Mouse (Mus musculus) E14TG2a.4 (cell line): ENCODE measurements at regions not wholly inside any gene's neighbourhood (a gene's known extent, or its start where the extent isn't known, plus 50 kb on each side); places are given as distances from the start of the nearest gene placed in this dataset.
"Not testable (repeated sequence)": the region's sequence is repeated elsewhere in the genome, so short reads cannot be mapped to it uniquely, and the experiment has no call there.

Source experiments
- H3K27me3 ChIP-seq: 2 replicates; pipeline ENCODE4 v1.6.1; 2014; ENCODE audit warnings: low read length, control low read depth; ENCODE audit not compliant: insufficient read depth
- H3K36me3 ChIP-seq: 2 replicates; pipeline ENCODE4 v1.6.1; 2014; ENCODE audit warnings: low read length, control low read depth; ENCODE audit not compliant: insufficient read depth
- H3K4me1 ChIP-seq: replicated peaks from 2 replicates; pipeline ENCODE4 v1.6.1; 2014; ENCODE audit warnings: low read depth, low read length, control low read depth
- H3K4me3 ChIP-seq: replicated peaks from 2 replicates; pipeline ENCODE4 v1.5.1; 2014; ENCODE audit warnings: mild to moderate bottlenecking, low read length
- H3K9me3 ChIP-seq: 2 replicates; pipeline ENCODE4 v1.6.1; 2014; ENCODE audit warnings: low read length, control low read depth
- CTCF ChIP-seq: conservative IDR thresholded peaks from 2 replicates; pipeline ENCODE4 v1.5.1; 2014; ENCODE audit warnings: low read length
- NANOG ChIP-seq: IDR thresholded peaks from 2 replicates; pipeline ENCODE4 v1.6.1; 2014; ENCODE audit warnings: borderline replicate concordance, low read length, mixed read lengths
- POU5F1 ChIP-seq: IDR thresholded peaks from 2 replicates; pipeline ENCODE4 v1.6.1; 2014; ENCODE audit warnings: low read length, borderline replicate concordance

DNA sequence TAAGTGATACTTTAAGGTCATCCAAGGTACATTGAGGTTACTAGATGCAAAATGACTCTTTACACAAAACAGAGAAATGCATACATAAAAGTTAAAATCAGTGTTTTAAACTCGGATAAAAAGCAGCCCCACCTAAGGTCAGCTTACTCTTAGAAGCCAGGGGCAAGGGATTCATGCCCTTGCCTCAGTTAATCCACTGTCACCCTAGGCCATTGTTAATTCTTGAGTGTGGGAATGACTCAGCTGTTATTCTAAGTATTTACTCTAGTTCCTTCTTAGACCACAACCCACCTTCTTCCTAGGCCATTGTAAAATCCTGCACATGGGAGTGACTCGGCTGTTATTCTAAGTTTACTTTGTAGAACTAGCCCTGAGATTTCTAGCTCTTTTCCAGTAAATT is 64.1 kb upstream of the Ces1h start:
- not testable (repeated sequence) for H3K27me3 ChIP-seq, H3K4me3 ChIP-seq, H3K36me3 ChIP-seq
- Histone ChIP-seq H3K9me3 (peaks cover 24% of the 10 kb centered on the region), H3K4me1 (peaks cover 22% of the 10 kb centered on the region)

DNA sequence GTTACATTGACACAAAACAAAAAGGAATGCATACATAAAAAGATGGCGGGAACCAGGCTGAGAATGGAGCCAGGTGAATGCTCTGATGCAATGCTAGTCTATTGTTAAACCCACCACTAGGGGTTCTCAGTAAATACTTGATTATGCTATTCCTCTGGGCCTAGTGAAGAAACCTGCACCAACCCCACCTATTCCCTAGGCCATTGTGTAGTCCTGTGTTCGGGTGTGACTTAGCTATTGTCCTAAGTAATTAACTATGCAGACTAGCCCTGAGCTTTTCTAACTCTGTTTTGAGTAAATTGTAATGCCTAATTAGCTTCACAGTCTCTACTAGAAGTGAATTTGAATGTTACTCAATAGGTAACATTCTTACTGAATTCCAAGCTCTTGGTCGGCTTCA is 62.4 kb upstream of the Ces1h start:
- Histone ChIP-seq H3K4me3 (no peak overlapping the region), H3K36me3 (0 out of 2 replicates have a peak, but pooled peaks cover 6% of the 10 kb centered on the region), H3K4me1 (peaks cover 29% of the 10 kb centered on the region), H3K27me3 (no peaks in the 10 kb centered on the region), H3K9me3 (peaks cover 26% of the 10 kb centered on the region)
- TF ChIP-seq NANOG (peak; percentile 75; the same call in 1 of the 2 replicates), CTCF (0 out of 2 replicates have a peak, but pooled peaks have one; percentile 8), POU5F1 (no peak)

DNA sequence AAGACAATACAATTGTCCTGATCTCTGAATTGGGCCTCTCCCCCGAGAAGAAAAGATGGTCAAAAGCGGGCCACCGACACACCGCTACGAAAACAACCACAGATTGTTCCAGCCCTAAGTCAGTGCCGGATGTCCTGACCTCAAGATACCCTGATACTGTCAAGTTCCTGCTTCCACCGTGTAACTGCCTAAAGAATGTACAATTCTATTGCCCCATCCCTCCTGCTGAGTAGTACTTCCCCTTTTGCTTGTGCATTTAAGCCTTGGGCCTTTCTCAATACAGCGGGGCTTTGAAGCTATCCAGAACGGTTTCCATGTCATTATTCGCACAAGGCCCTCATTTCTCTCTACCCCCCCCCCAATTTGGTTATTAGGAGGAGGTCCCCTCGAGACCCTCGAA is 57.1 kb upstream of the Ces1h start:
- not testable (repeated sequence) for H3K4me3 ChIP-seq, H3K9me3 ChIP-seq, H3K27me3 ChIP-seq, H3K36me3 ChIP-seq
- peaks cover 25% of the 10 kb centered on the region for H3K4me1 ChIP-seq

DNA sequence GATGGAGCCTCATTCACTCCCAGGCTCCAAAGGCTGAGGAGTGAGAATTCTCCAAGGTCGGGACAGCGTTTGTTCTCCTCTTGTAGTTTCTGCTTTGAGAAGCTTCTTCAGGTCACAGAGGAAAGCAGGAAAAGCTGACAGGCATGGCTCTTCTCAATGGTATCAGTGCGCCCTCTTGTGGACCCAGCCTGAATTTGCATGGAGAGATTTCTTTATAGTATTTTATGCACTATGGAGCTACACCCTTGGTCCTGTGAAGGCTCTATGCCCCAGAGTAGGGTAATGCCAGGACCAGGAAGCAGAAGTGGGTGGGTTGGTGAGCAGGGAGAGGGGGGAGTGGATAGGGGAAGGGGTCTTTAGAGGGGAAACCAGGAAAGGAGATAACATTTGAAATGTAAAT is 51.1 kb upstream of the Ces1h start:
- Histone ChIP-seq H3K4me3 (no peak overlapping the region), H3K4me1 (no peaks in the 10 kb centered on the region), H3K36me3 (no peaks in the 10 kb centered on the region), H3K27me3 (no peaks in the 10 kb centered on the region), H3K9me3 (peaks cover 12% of the 10 kb centered on the region; the same call in 1 of the 2 replicates)
- TF ChIP-seq CTCF (peak; percentile 83), POU5F1 (no peak)
